In genomic region chr19:28635991-28636553, GRCm38 (mm10) we compare ENCODE assay signal across 14 mouse cellular contexts. TPM values are rescaled to one million over a fixed set of nuclear protein-coding genes. Genes with fewer than 3 reads are reported as not detected.
A peak's percentile ranks its signal among the peaks of the same experiment; 100 is the strongest.
DNase-seq lines count a peak whose midpoint lies in the region; ATAC-seq lines count a peak whose summit lies in the region.
"Had no signal": no experiment of that assay in that cellular context is flagged by ENCODE, and none has a peak within 500 bp of the region (broad histone marks: within the 10 kb centered on the region; RNA-seq: fewer than 3 reads in every experiment).

No protein-coding gene starts in this region.

- WGBS in hindbrain, embryonic 10.5 days = 40% methylated on average over 8 of the region's 8 CpGs
- WGBS in hindbrain, embryonic 12.5 days = 28% methylated on average over 7 of the region's 8 CpGs
- WGBS in forebrain, embryonic 13.5 days = 4% methylated on average over 7 of the region's 8 CpGs
- 19% methylated on average over 7 of the region's 8 CpGs for WGBS in midbrain, embryonic 15.5 days

- peaks cover 18% of the 10 kb centered on the region for H3K4me1 ChIP-seq in hindbrain, embryonic 10.5 days (replicated peaks)
- peaks cover 12% of the 10 kb centered on the region; the same call in 1 of the 2 replicates for H3K4me1 ChIP-seq in hindbrain, embryonic 12.5 days
- peaks cover 24% of the 10 kb centered on the region for H3K4me1 ChIP-seq in forebrain, embryonic 13.5 days
- peaks cover 5% of the 10 kb centered on the region for H3K4me1 ChIP-seq in midbrain, embryonic 15.5 days
- H3K4me1 ChIP-seq: heart, embryonic 15.5 days had no signal

- H3K36me3 ChIP-seq in hindbrain, embryonic 10.5 days = 0 out of 2 replicates have a peak, but pooled peaks cover 3% of the 10 kb centered on the region
- H3K36me3 ChIP-seq in hindbrain, embryonic 12.5 days = no peaks in the 10 kb centered on the region
- H3K36me3 ChIP-seq in forebrain, embryonic 13.5 days (ENCODE audit: poor library complexity, severe bottlenecking) = no peaks in the 10 kb centered on the region
- H3K36me3 ChIP-seq in midbrain, embryonic 15.5 days (replicated peaks) = no peaks in the 10 kb centered on the region
- H3K36me3 ChIP-seq: embryonic facial prominence, embryonic 13.5 days; heart, embryonic 15.5 days had no signal

- H3K27me3 ChIP-seq in hindbrain, embryonic 10.5 days (ENCODE audit: insufficient read depth, poor library complexity, severe bottlenecking) = no peaks in the 10 kb centered on the region
- 0 out of 2 replicates have a peak, but pooled peaks cover 3% of the 10 kb centered on the region for H3K27me3 ChIP-seq in hindbrain, embryonic 12.5 days
- H3K27me3 ChIP-seq in forebrain, embryonic 13.5 days = peaks cover 13% of the 10 kb centered on the region; the same call in 1 of the 2 replicates
- H3K27me3 ChIP-seq in midbrain, embryonic 15.5 days (replicated peaks) = no peaks in the 10 kb centered on the region
- H3K27me3 ChIP-seq: embryonic facial prominence, embryonic 13.5 days; heart, embryonic 15.5 days had no signal

- no peak overlapping the region for H3K4me2 ChIP-seq in hindbrain, embryonic 12.5 days (replicated peaks)
- H3K4me2 ChIP-seq in forebrain, embryonic 13.5 days = peak overlapping the region; percentile 8; the same call in 1 of the 2 replicates
- H3K4me2 ChIP-seq in midbrain, embryonic 15.5 days = no peak overlapping the region
- H3K4me2 ChIP-seq: embryonic facial prominence, embryonic 13.5 days; heart, embryonic 15.5 days had no signal

- DNase-seq in hindbrain, embryonic 10.5 days (ENCODE audit: low spot score) = no peak
- peak; percentile 79 for DNase-seq in kidney, adult 9 months
- DNase-seq in thymus, postnatal 14 days = no peak
- DNase-seq in spleen, adult 12 weeks (ENCODE audit: low spot score) = no peak
- no peak for DNase-seq in left cerebral cortex, postnatal 25 days (ENCODE audit: low spot score in 2 of 2)
- DNase-seq: adrenal gland, postnatal 36 days; cerebellum, adult 8-10 months; thymus, postnatal 4 days had no signal

- 0 out of 2 replicates have a peak, but pooled peaks cover 2% of the 10 kb centered on the region for H3K9me3 ChIP-seq in hindbrain, embryonic 10.5 days
- H3K9me3 ChIP-seq in hindbrain, embryonic 12.5 days (replicated peaks) = no peaks in the 10 kb centered on the region
- no peaks in the 10 kb centered on the region for H3K9me3 ChIP-seq in forebrain, embryonic 13.5 days (replicated peaks)
- H3K9me3 ChIP-seq in midbrain, embryonic 15.5 days = no peaks in the 10 kb centered on the region
- H3K9me3 ChIP-seq: embryonic facial prominence, embryonic 13.5 days; heart, embryonic 15.5 days had no signal

- H3K9ac ChIP-seq in hindbrain, embryonic 12.5 days = no peak overlapping the region
- H3K9ac ChIP-seq in forebrain, embryonic 13.5 days = no peak overlapping the region
- H3K9ac ChIP-seq in midbrain, embryonic 15.5 days = no peak overlapping the region
- H3K9ac ChIP-seq: embryonic facial prominence, embryonic 13.5 days; heart, embryonic 15.5 days; liver, embryonic 14.5 days had no signal

- ATAC-seq in hindbrain, embryonic 12.5 days (ENCODE audit: low FRiP score) = no peak
- ATAC-seq in forebrain, embryonic 13.5 days = peak; percentile 70
- ATAC-seq in midbrain, embryonic 15.5 days (replicated peaks) = peak; percentile 58; the same call in 1 of the 2 replicates

- no peak overlapping the region for H3K4me3 ChIP-seq in hindbrain, embryonic 10.5 days
- H3K4me3 ChIP-seq in hindbrain, embryonic 12.5 days = no peak overlapping the region
- no peak overlapping the region for H3K4me3 ChIP-seq in forebrain, embryonic 13.5 days
- H3K4me3 ChIP-seq in midbrain, embryonic 15.5 days = no peak overlapping the region
- H3K4me3 ChIP-seq: embryonic facial prominence, embryonic 13.5 days; heart, embryonic 15.5 days had no signal

- intact Hi-C loops in left cerebral cortex, postnatal 25 days (cut with DNase I) = no loop called here

- peak overlapping the region; percentile 35; the same call in 1 of the 2 replicates for H3K27ac ChIP-seq in hindbrain, embryonic 10.5 days
- no peak overlapping the region for H3K27ac ChIP-seq in hindbrain, embryonic 12.5 days
- H3K27ac ChIP-seq in forebrain, embryonic 13.5 days = peak overlapping the region; percentile 1; the same call in 1 of the 2 replicates
- no peak overlapping the region for H3K27ac ChIP-seq in midbrain, embryonic 15.5 days
- H3K27ac ChIP-seq: embryonic facial prominence, embryonic 13.5 days; heart, embryonic 15.5 days; liver, embryonic 14.5 days had no signal

RNA-seq across cellular contexts. Expression of gene Glis3, which starts 43.8 kb away (rescaled TPM):
- 2.2 and 3.9 TPM in 2 replicates for polyA plus RNA-seq in hindbrain, embryonic 10.5 days (2016; fragmentation: Nextera tagmentation; extraction: Ambion mirVana)
- 2.6 and 2.7 TPM in 2 replicates for polyA plus RNA-seq in hindbrain, embryonic 12.5 days (2016; fragmentation: Nextera tagmentation; extraction: Ambion mirVana)
- 1.1 and 1.3 TPM in 2 replicates for polyA plus RNA-seq in forebrain, embryonic 13.5 days (2015; fragmentation: Nextera tagmentation; extraction: Ambion mirVana)
- 3.3 and 4.6 TPM in 2 replicates for polyA plus RNA-seq in midbrain, embryonic 15.5 days (2015; fragmentation: Nextera tagmentation; extraction: Ambion mirVana)
- total RNA-seq in left cerebral cortex, postnatal 25 days (2021) = 1 to 10 TPM; 5.0 to 5.4 TPM

Comparison
In these comparisons a context has a peak if more than half of its experiments do, and no peak if none do; other contexts are left out.
1. H3K27ac ChIP-seq: peak in hindbrain, embryonic 10.5 days (single experiment) and forebrain, embryonic 13.5 days (single experiment); none in hindbrain, embryonic 12.5 days (single experiment) and midbrain, embryonic 15.5 days (single experiment).